Mouse (Mus musculus) stomach, embryonic 15.5 days (tissue): ENCODE measurements around the gene Ripor3. TPM values are rescaled to one million over a fixed set of nuclear protein-coding genes. Genes with fewer than 3 reads are reported as not detected.
A peak's percentile ranks its signal among the peaks of the same experiment; 100 is the strongest.

Source experiments
- ATAC-seq: fragments of 200-750 bp; cut with Nextera tagmentation; 2 replicates; pipeline ENCODE4 v1.8.0; 2017; ENCODE audit warnings: low read depth, moderate number of reproducible peaks, moderate TSS enrichment; ENCODE audit not compliant: insufficient read depth, low FRiP score
- H3K27ac ChIP-seq: fragments of 300-500 bp; sonication (generic); 2 replicates; pipeline ENCODE4 v1.5.1; 2015; ENCODE audit warnings: mild to moderate bottlenecking, inconsistent platforms
- H3K27me3 ChIP-seq: fragments of 300-500 bp; sonication (generic); replicated peaks from 2 replicates; pipeline ENCODE4 v1.6.1; 2015; ENCODE audit warnings: inconsistent platforms
- H3K36me3 ChIP-seq: fragments of 300-500 bp; sonication (generic); 2 replicates; pipeline ENCODE4 v1.6.1; 2015; ENCODE audit warnings: inconsistent platforms
- H3K4me1 ChIP-seq: fragments of 300-500 bp; sonication (generic); 2 replicates; pipeline ENCODE4 v1.6.1; 2015; ENCODE audit warnings: inconsistent platforms
- H3K4me2 ChIP-seq: fragments of 300-500 bp; sonication (generic); 2 replicates; pipeline ENCODE4 v1.6.1; 2015; ENCODE audit warnings: mild to moderate bottlenecking, inconsistent platforms
- H3K4me3 ChIP-seq: fragments of 300-500 bp; sonication (generic); replicated peaks from 2 replicates; pipeline ENCODE4 v1.5.1; 2015; ENCODE audit warnings: inconsistent platforms
- H3K9ac ChIP-seq: fragments of 300-500 bp; sonication (generic); 2 replicates; pipeline ENCODE4 v1.6.1; 2015; ENCODE audit warnings: inconsistent platforms
- H3K9me3 ChIP-seq: fragments of 300-500 bp; sonication (generic); 2 replicates; pipeline ENCODE4 v1.6.1; 2016; ENCODE audit warnings: inconsistent platforms
- WGBS: fragments of 180-500 bp; shearing (Covaris S2); methylation state at CpG from one replicate; pipeline ENCODE4 v1.1.7; 2015; 5-methylcytosine and 5-hydroxymethylcytosine counted together
- polyA plus RNA-seq: library from polyadenylated mRNA; unstranded; fragments of >200 nt; fragmentation: Nextera tagmentation; extraction: Ambion mirVana; gene quantifications from 2 replicates; pipeline ENCODE4 v1.2.1, GENCODE M21; 2015

Ripor3 gene
- polyA plus RNA-seq, 1 experiment from 2014 or later = 4.5 TPM

DNA sequence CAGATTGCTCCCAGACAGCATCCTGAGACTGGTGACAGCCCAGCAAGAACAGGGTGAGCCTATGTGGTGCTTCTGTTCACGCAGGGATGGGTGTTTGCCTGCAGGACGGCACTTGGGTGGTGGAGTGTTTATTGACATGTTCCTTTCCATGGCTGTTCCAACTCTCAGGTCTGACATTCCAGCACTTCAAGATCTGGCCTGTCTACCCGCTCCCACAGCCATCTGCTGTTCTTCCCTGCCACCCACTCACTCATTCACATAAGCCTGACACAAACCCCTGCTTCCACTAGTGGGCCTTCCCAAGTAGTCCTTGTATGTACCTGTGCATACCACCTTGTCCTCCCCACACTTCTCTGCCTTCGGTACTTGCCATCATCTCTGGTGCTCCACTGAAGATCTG is 47.2 kb downstream of the Ripor3 start:
- H3K36me3 ChIP-seq = peaks cover 24% of the 10 kb centered on the region
- no peak overlapping the region for H3K27ac ChIP-seq
- H3K27me3 ChIP-seq = no peaks in the 10 kb centered on the region
- no peak overlapping the region for H3K4me2 ChIP-seq
- WGBS = 86% methylated on average over 4 of the region's 4 CpGs
- H3K9me3 ChIP-seq = no peaks in the 10 kb centered on the region
- H3K9ac ChIP-seq = no peak overlapping the region
- peaks cover 24% of the 10 kb centered on the region for H3K4me1 ChIP-seq
- ATAC-seq = no peak
- no peak overlapping the region for H3K4me3 ChIP-seq

DNA sequence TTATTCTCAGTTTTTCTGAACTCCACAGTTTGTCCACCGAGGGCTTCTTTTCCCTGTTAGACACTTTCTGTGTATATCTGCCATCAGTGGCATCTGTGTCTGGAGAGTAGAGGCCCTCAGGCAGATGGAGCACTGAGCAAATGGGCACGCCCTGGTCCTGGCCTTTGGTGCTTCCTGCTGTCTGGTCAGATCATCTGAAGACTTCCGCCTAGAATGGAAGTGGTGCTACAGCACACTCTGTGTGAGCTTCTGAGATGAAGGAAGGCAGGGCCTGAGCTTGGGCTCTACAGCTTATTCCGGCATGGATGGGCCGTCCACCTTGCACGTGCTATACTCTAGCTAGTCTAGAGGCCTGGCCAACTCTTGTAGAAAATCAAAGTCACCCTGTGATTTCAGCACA is 48.1 kb downstream of the Ripor3 start:
- Histone ChIP-seq H3K9me3 (no peaks in the 10 kb centered on the region), H3K36me3 (peaks cover 20% of the 10 kb centered on the region; the same call in 1 of the 2 replicates), H3K27me3 (no peaks in the 10 kb centered on the region), H3K27ac (no peak overlapping the region), H3K4me3 (no peak overlapping the region), H3K4me2 (no peak overlapping the region), H3K4me1 (peaks cover 29% of the 10 kb centered on the region), H3K9ac (no peak overlapping the region)
- 84% methylated on average over 6 of the region's 6 CpGs for WGBS
- no peak for ATAC-seq

- H3K36me3 ChIP-seq = 0 out of 2 replicates have a peak, but pooled peaks cover 5% of the 10 kb centered on the region
- no peak overlapping the region for H3K27ac ChIP-seq
Measured at GRCm38 (mm10) chr2:167960584-167960983, 49.8 kb downstream of the Ripor3 start.

GRCm38 (mm10) chr2:167959996-167960395 is 50.4 kb downstream of the Ripor3 start:
- no peak overlapping the region for H3K9ac ChIP-seq
- peaks cover 29% of the 10 kb centered on the region for H3K4me1 ChIP-seq
- 50% methylated on average over 7 of the region's 7 CpGs for WGBS
- no peak for ATAC-seq
- no peak overlapping the region for H3K27ac ChIP-seq
- no peaks in the 10 kb centered on the region for H3K27me3 ChIP-seq
- H3K36me3 ChIP-seq = 0 out of 2 replicates have a peak, but pooled peaks cover 2% of the 10 kb centered on the region
- H3K9me3 ChIP-seq = no peaks in the 10 kb centered on the region
- no peak overlapping the region for H3K4me2 ChIP-seq
- no peak overlapping the region for H3K4me3 ChIP-seq

More at GRCm38 (mm10) chr2:167960584-167960983, 49.8 kb downstream of the Ripor3 start:
- 70% methylated on average over 8 of the region's 8 CpGs for WGBS
- no peak overlapping the region for H3K4me2 ChIP-seq
- H3K27me3 ChIP-seq = no peaks in the 10 kb centered on the region
- H3K9ac ChIP-seq = no peak overlapping the region
- no peaks in the 10 kb centered on the region for H3K9me3 ChIP-seq
- H3K4me3 ChIP-seq = no peak overlapping the region
- ATAC-seq = no peak
- H3K4me1 ChIP-seq = peaks cover 29% of the 10 kb centered on the region

- Histone ChIP-seq H3K36me3 (no peaks in the 10 kb centered on the region), H3K4me3 (no peak overlapping the region), H3K4me2 (peak overlapping the region; percentile 19; the same call in 1 of the 2 replicates), H3K4me1 (peaks cover 29% of the 10 kb centered on the region), H3K27ac (peak overlapping the region; percentile 67), H3K9me3 (no peaks in the 10 kb centered on the region), H3K27me3 (no peaks in the 10 kb centered on the region), H3K9ac (no peak overlapping the region)
- 66% methylated on average over 4 of the region's 4 CpGs for WGBS
- no peak; the same call in 1 of the 2 replicates for ATAC-seq
Measured at GRCm38 (mm10) chr2:167959384-167959911, 51.0 kb downstream of the Ripor3 start.

DNA sequence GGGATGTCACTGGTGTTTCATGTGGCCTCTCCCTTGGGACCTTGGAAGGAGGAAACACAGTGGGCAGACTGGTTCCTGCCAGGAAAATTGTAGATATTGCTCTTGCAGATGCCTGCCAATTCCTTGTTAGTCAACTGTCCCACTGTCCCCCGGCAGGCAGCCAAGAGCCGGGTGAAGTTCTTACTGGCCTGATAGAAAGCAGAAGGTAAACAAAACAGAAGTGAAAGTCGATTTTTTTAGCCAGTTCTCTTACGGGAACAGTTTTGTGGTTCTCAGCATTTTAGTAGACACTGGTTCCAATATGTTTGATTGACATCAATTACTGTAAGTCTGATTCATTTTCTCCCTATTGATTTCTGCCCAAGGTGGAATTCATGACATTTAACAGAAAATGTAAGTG is 51.6 kb downstream of the Ripor3 start:
- 12% methylated on average over 4 of the region's 4 CpGs for WGBS
- Histone ChIP-seq H3K4me2 (peak overlapping the region; percentile 19), H3K27ac (peak overlapping the region; percentile 67), H3K9me3 (no peaks in the 10 kb centered on the region), H3K27me3 (no peaks in the 10 kb centered on the region), H3K36me3 (no peaks in the 10 kb centered on the region), H3K4me3 (no peak overlapping the region), H3K9ac (no peak overlapping the region), H3K4me1 (peaks cover 29% of the 10 kb centered on the region)
- no peak for ATAC-seq

DNA sequence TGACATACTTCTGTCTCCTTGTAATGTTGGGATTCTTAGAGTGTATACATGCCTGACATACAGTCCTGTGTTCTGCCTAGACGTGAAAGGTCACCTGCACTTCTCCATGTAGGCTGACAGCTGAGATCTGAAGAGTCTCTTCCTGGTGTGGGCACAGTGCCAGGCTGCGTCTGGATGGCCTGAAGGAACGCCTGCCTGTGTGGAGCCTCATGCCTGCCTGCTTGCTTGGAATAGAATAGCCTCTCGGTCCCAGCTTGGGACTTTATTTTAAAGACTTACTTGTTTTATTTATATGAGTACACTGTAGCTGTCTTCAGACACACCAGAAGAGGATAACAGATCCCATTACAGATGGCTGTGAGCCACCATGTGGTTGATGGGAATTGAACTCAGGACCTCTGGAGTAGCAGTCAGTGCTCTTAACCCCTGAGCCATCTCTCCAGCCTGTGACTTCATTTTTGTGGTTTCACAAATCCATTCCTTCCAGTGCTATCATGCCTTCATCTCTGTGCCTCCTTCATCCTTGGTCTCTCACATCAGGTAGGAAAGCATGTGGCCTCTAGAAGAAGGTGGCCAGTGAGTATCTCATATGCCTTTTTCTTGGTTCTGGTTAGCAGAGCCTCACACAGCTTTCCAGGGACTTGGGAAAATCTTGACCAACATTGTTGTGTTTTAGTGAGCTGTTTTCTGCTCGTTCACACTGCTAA is 52.2 kb downstream of the Ripor3 start:
- H3K4me1 ChIP-seq = peaks cover 29% of the 10 kb centered on the region
- no peaks in the 10 kb centered on the region for H3K27me3 ChIP-seq
- H3K27ac ChIP-seq = peak overlapping the region; percentile 67
- ATAC-seq = no peak
- H3K9me3 ChIP-seq = no peaks in the 10 kb centered on the region
- H3K4me3 ChIP-seq = no peak overlapping the region
- no peak overlapping the region; the same call in 1 of the 2 replicates for H3K4me2 ChIP-seq
- H3K9ac ChIP-seq = no peak overlapping the region
- no peaks in the 10 kb centered on the region for H3K36me3 ChIP-seq
- 35% methylated on average over 5 of the region's 5 CpGs for WGBS

- ATAC-seq = no peak
- 84% methylated on average over 1 of the region's 1 CpGs for WGBS
Measured at GRCm38 (mm10) chr2:167957539-167957938, 52.9 kb downstream of the Ripor3 start.

GRCm38 (mm10) chr2:167954928-167955327 is 55.5 kb downstream of the Ripor3 start:
- no peaks in the 10 kb centered on the region for H3K36me3 ChIP-seq
- no peak overlapping the region for H3K4me3 ChIP-seq
- H3K9me3 ChIP-seq = no peaks in the 10 kb centered on the region
- H3K27ac ChIP-seq = no peak overlapping the region
- ATAC-seq = no peak
- H3K9ac ChIP-seq = no peak overlapping the region
- H3K4me2 ChIP-seq = no peak overlapping the region
- H3K4me1 ChIP-seq = peaks cover 35% of the 10 kb centered on the region
- WGBS = 79% methylated on average over 7 of the region's 7 CpGs
- H3K27me3 ChIP-seq = no peaks in the 10 kb centered on the region

More at GRCm38 (mm10) chr2:167957539-167957938, 52.9 kb downstream of the Ripor3 start:
- Histone ChIP-seq H3K36me3 (no peaks in the 10 kb centered on the region), H3K9ac (no peak overlapping the region), H3K4me1 (peaks cover 29% of the 10 kb centered on the region), H3K4me3 (no peak overlapping the region), H3K4me2 (no peak overlapping the region), H3K9me3 (no peaks in the 10 kb centered on the region), H3K27ac (no peak overlapping the region), H3K27me3 (no peaks in the 10 kb centered on the region)

GRCm38 (mm10) chr2:167953819-167954218 is 56.6 kb downstream of the Ripor3 start:
- no peaks in the 10 kb centered on the region for H3K9me3 ChIP-seq
- H3K36me3 ChIP-seq = no peaks in the 10 kb centered on the region
- H3K27ac ChIP-seq = no peak overlapping the region
- no peak overlapping the region for H3K4me2 ChIP-seq
- WGBS = 76% methylated on average over 10 of the region's 10 CpGs
- no peak overlapping the region for H3K4me3 ChIP-seq
- no peak for ATAC-seq
- H3K9ac ChIP-seq = no peak overlapping the region
- H3K27me3 ChIP-seq = no peaks in the 10 kb centered on the region
- peaks cover 32% of the 10 kb centered on the region for H3K4me1 ChIP-seq

DNA sequence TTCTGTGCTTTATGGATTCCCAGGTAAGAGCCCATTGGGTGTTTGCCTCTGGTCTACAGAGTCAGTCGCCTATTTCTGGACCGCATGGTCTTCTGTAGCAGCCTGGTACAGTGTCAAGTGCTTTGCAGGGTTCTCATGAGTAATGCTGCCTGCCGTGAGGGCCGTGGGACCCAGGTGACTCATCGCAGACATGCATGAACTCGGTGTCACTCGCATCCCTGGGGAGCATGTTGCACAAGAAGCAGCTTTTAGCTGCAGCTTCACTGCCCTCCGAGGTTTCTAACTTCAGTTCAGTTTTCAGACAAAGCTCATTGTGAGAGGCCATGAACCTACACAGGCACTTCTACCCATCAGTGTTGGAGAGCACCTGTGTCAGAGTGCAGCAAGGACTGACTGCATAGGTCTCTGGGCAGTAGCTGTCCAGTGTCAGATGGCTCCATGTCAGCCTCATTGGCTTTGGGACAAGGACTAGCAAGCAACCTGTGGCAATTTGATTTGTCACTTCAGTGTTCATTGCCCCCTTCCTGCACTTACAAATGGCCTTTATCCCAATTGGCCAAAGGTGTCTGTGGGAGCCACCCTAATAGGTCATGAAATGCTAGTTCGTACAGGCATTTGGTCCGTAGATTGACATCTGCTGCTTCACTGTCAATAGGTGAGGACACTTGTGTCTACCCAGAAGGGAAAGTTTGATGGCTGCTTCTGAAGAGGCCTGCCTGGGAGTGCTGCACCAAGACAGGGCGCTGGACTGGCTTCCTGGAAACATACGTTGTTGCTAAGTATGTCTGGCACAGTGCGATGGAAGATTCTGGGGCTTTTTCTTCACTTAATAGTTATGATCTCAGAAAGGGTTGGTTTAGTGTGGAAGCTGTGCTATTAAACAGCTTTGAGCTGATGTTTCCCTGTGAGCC is 58.9 kb downstream of the Ripor3 start:
- Histone ChIP-seq H3K27me3 (no peaks in the 10 kb centered on the region), H3K27ac (peak overlapping the region; percentile 41; the same call in 1 of the 2 replicates), H3K9ac (no peak overlapping the region), H3K4me2 (no peak overlapping the region), H3K4me3 (no peak overlapping the region), H3K9me3 (no peaks in the 10 kb centered on the region), H3K4me1 (peaks cover 34% of the 10 kb centered on the region), H3K36me3 (no peaks in the 10 kb centered on the region)
- WGBS = 86% methylated on average over 13 of the region's 13 CpGs
- no peak for ATAC-seq
